Mouse (Mus musculus): ENCODE results near the gene Cfap77.

- TF ChIP-seq FLI1 (IDR thresholded peaks at IDR 0.05; ENCODE audit: low read length) (no peak), GATA1 (IDR thresholded peaks at IDR 0.05; ENCODE audit: borderline replicate concordance, low read length) (no peak)
Measured at GRCm38 (mm10) chr2:29004037-29004436, 50.8 kb downstream of the Cfap77 start.

All from megakaryocyte, embryonic 14.5 days (primary cell).